Mouse (Mus musculus) CD4-positive, CD25-positive, alpha-beta regulatory T cell (primary cell): ENCODE results near the gene Galt. TPM values are rescaled to one million over a fixed set of nuclear protein-coding genes. Genes with fewer than 3 reads are reported as not detected.

Experiments
- polyA plus RNA-seq: library from polyadenylated mRNA; unstranded; fragments of 100-300 nt; shearing (Covaris generic); gene quantifications from one replicate; pipeline ENCODE4 v1.2.1, GENCODE M21; 2017

Galt gene
- 70.0 TPM for polyA plus RNA-seq

GRCm38 (mm10) chr4:41754797-41755337, at the start of gene Galt:
Galt (plus strand) TSS chr4:41755228.

GRCm38 (mm10) chr4:41713197-41714067, 41.6 kb upstream of the Galt start, which contains the start of gene Rpp25l:
Rpp25l (minus strand) TSS chr4:41713534.

GRCm38 (mm10) chr4:41722918-41723351, 32.1 kb upstream of the Galt start, which contains the start of gene Dctn3:
Dctn3 (minus strand) TSS chr4:41723170.

GRCm38 (mm10) chr4:41731052-41731765, 23.8 kb upstream of the Galt start, which contains the start of gene Arid3c:
Arid3c (minus strand) TSS chr4:41731142.

GRCm38 (mm10) chr4:41755338-41756305, 594 bp downstream of the Galt start, which contains the start of gene Sigmar1:
Sigmar1 (minus strand) TSS chr4:41756157.

GRCm38 (mm10) chr4:41774002-41774401, 19.0 kb downstream of the Galt start, which contains the start of gene Ccl27a:
Ccl27a (minus strand) TSS chr4:41774247.

Other genes starting within 250 kb of the Galt start
- not detected for gene 1110017D15Rik, start 237.9 kb upstream of the Galt start, polyA plus RNA-seq
- 2.9 TPM for gene Fam219a, start 185.7 kb upstream of the Galt start, polyA plus RNA-seq
- gene Dnaic1, start 185.5 kb upstream of the Galt start, polyA plus RNA-seq: not detected
- gene Enho, start 114.9 kb upstream of the Galt start, polyA plus RNA-seq: not detected
- gene Cntfr, start 58.1 kb upstream of the Galt start, polyA plus RNA-seq: not detected
- 7.8 TPM for gene Il11ra1, start 55.2 kb upstream of the Galt start, polyA plus RNA-seq
- 40.9 TPM for gene Rpp25l, start 41.7 kb upstream of the Galt start, polyA plus RNA-seq
- 119 TPM for gene Dctn3, start 32.1 kb upstream of the Galt start, polyA plus RNA-seq
- gene Arid3c, start 24.1 kb upstream of the Galt start, polyA plus RNA-seq: not detected
- 44.7 TPM for gene Sigmar1, start 929 bp downstream of the Galt start, polyA plus RNA-seq
- gene Ccl27a, start 19.0 kb downstream of the Galt start, polyA plus RNA-seq: 6.1 TPM
- gene Gm21541, start 148.4 kb downstream of the Galt start, polyA plus RNA-seq: not detected
- gene Gm20878, start 186.3 kb downstream of the Galt start, polyA plus RNA-seq: 0.78 TPM
- gene Fam205a4, start 210.8 kb downstream of the Galt start, polyA plus RNA-seq: 0.10 TPM